Mouse (Mus musculus) neural tube, embryonic 13.5 days (tissue): ENCODE measurements around the gene Rad9b. TPM values are rescaled to one million over a fixed set of nuclear protein-coding genes. Genes with fewer than 3 reads are reported as not detected.

ENCODE experiments used
- polyA plus RNA-seq: library from polyadenylated mRNA; unstranded; fragments of >200 nt; fragmentation: Nextera tagmentation; extraction: Ambion mirVana; gene quantifications from 2 replicates; pipeline ENCODE4 v1.2.1, GENCODE M21; 2015

Gene Rad9b
- polyA plus RNA-seq, 1 experiment from 2014 or later, result 18.5 TPM

Other genes with a start within 250 kb of the Rad9b start
- gene Ccdc63, start 213.4 kb downstream of the Rad9b start, polyA plus RNA-seq, result 0.46 and 0.69 TPM in 2 replicates
- 209 and 226 TPM in 2 replicates for gene Ppp1cc, start 196.0 kb downstream of the Rad9b start, polyA plus RNA-seq
- 2.1 and 2.2 TPM in 2 replicates for gene Hvcn1, start 147.4 kb downstream of the Rad9b start, polyA plus RNA-seq
- 4.1 and 4.8 TPM in 2 replicates for gene Tctn1, start 89.8 kb downstream of the Rad9b start, polyA plus RNA-seq
- 8.5 and 8.6 TPM in 2 replicates for gene Pptc7, start 69.9 kb downstream of the Rad9b start, polyA plus RNA-seq
- gene Vps29, start 136 bp upstream of the Rad9b start, polyA plus RNA-seq, result 307 and 327 TPM in 2 replicates
- 46.9 and 53.6 TPM in 2 replicates for gene Gpn3, start 17.6 kb upstream of the Rad9b start, polyA plus RNA-seq
- 135 and 142 TPM in 2 replicates for gene Fam216a, start 18.1 kb upstream of the Rad9b start, polyA plus RNA-seq
- gene Arpc3, start 37.6 kb upstream of the Rad9b start, polyA plus RNA-seq, result 163 and 169 TPM in 2 replicates
- 47.8 and 49.2 TPM in 2 replicates for gene Anapc7, start 67.5 kb upstream of the Rad9b start, polyA plus RNA-seq
- 43.5 and 52.8 TPM in 2 replicates for gene Atp2a2, start 148.0 kb upstream of the Rad9b start, polyA plus RNA-seq